Mouse (Mus musculus) hindbrain, embryonic 10.5 days (tissue): Measurements from ENCODE around the gene Sox6. TPM values are rescaled to one million over a fixed set of nuclear protein-coding genes. Genes with fewer than 3 reads are reported as not detected.

Source experiments
- DNase-seq: peaks from one replicate; pipeline ENCODE4 v3.0.0-alpha.2; 2017; ENCODE audit warnings: low spot score
- H3K27ac ChIP-seq: fragments of 300-500 bp; sonication (generic); 2 replicates; pipeline ENCODE4 v1.5.1; 2016; ENCODE audit warnings: mild to moderate bottlenecking, moderate library complexity
- H3K27me3 ChIP-seq: fragments of 300-500 bp; sonication (generic); 2 replicates; pipeline ENCODE4 v1.6.1; 2016; ENCODE audit warnings: mild to moderate bottlenecking; ENCODE audit not compliant: poor library complexity, insufficient read depth, severe bottlenecking
- H3K36me3 ChIP-seq: fragments of 300-500 bp; sonication (generic); 2 replicates; pipeline ENCODE4 v1.6.1; 2016; ENCODE audit warnings: mild to moderate bottlenecking, moderate library complexity
- H3K4me1 ChIP-seq: fragments of 300-500 bp; sonication (generic); replicated peaks from 2 replicates; pipeline ENCODE4 v1.6.1; 2016; ENCODE audit warnings: mild to moderate bottlenecking
- H3K4me3 ChIP-seq: fragments of 300-500 bp; sonication (generic); 2 replicates; pipeline ENCODE4 v1.5.1; 2016; ENCODE audit warnings: mild to moderate bottlenecking, moderate library complexity
- H3K9me3 ChIP-seq: fragments of 300-500 bp; sonication (generic); 2 replicates; pipeline ENCODE4 v1.6.1; 2016; ENCODE audit warnings: mild to moderate bottlenecking, moderate library complexity
- WGBS: fragments of 180-500 bp; shearing (Covaris S2); methylation state at CpG from one replicate; pipeline ENCODE4 v1.1.7; 2016; 5-methylcytosine and 5-hydroxymethylcytosine counted together
- polyA plus RNA-seq: library from polyadenylated mRNA; unstranded; fragments of >200 nt; fragmentation: Nextera tagmentation; extraction: Ambion mirVana; gene quantifications from 2 replicates; pipeline ENCODE4 v1.2.1, GENCODE M21; 2016

Sox6 gene
- polyA plus RNA-seq, 1 experiment from 2014 or later = 22.5 TPM

- Histone ChIP-seq H3K4me3 (no peak overlapping the region), H3K27ac (no peak overlapping the region), H3K27me3 (no peaks in the 10 kb centered on the region), H3K4me1 (peaks cover 9% of the 10 kb centered on the region), H3K36me3 (no peaks in the 10 kb centered on the region), H3K9me3 (no peaks in the 10 kb centered on the region)
- WGBS = 69% methylated on average over 3 of the region's 3 CpGs
- no peak for DNase-seq
Measured at GRCm38 (mm10) chr7:115536521-115536920, 502.1 kb downstream of the Sox6 start.

- H3K4me3 ChIP-seq = no peak overlapping the region
- no peaks in the 10 kb centered on the region for H3K36me3 ChIP-seq
- H3K4me1 ChIP-seq = no peaks in the 10 kb centered on the region
- no peaks in the 10 kb centered on the region for H3K9me3 ChIP-seq
- whole genome bisulfite sequencing = 72% methylated on average over 1 of the region's 1 CpGs
- H3K27me3 ChIP-seq = no peaks in the 10 kb centered on the region
- H3K27ac ChIP-seq = no peak overlapping the region
- DNase-seq = no peak
Measured at GRCm38 (mm10) chr7:115531875-115532274, 506.7 kb downstream of the Sox6 start.

DNA sequence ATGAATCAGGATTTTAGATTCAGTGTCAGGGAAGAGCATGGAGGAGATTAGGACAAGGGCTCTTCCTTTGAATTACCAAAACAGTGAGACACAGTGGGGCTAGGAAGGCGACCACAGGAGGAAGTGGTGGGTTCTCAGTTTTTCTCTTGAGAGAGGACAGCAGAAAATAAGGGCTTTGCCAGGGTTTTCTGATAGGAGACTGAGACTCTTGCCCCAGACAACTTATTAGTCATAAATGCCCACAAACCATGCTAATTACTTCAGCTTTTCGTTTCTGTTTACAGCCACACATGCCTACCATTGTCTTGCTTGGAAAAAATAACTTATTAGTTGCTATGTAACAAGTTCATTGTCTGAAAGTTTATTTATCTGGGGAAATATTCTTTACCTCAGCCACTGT is 507.4 kb downstream of the Sox6 start:
- no peak overlapping the region for H3K27ac ChIP-seq
- WGBS = 61% methylated on average over 2 of the region's 2 CpGs
- no peak for DNase-seq
- no peaks in the 10 kb centered on the region for H3K9me3 ChIP-seq
- no peak overlapping the region for H3K4me3 ChIP-seq
- H3K4me1 ChIP-seq = no peaks in the 10 kb centered on the region
- no peaks in the 10 kb centered on the region for H3K36me3 ChIP-seq
- H3K27me3 ChIP-seq = no peaks in the 10 kb centered on the region

DNA sequence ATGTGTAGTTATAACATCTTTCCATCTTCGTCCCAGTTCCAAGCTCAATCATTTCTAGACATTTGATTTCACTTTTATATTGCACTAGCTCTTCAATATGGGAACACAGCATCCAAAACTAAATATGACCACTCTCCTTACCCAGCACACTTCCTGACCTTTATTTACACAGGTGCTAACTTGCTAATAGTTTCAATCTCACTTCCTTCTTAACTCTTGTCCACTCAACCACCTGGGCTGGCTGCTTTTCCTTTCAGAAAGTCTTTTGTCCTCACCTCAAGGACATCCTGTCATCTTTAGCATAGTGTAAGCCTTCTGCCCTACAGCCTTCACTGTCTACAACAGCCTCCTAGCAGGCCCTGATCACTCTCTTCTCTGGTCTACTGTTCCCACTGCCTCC is 520.9 kb downstream of the Sox6 start:
- no peaks in the 10 kb centered on the region for H3K27me3 ChIP-seq
- peaks cover 11% of the 10 kb centered on the region for H3K4me1 ChIP-seq
- no peaks in the 10 kb centered on the region for H3K9me3 ChIP-seq
- no peak for DNase-seq
- 94% methylated on average over 1 of the region's 1 CpGs for WGBS
- no peak overlapping the region for H3K4me3 ChIP-seq
- H3K27ac ChIP-seq = no peak overlapping the region
- H3K36me3 ChIP-seq = no peaks in the 10 kb centered on the region

DNA sequence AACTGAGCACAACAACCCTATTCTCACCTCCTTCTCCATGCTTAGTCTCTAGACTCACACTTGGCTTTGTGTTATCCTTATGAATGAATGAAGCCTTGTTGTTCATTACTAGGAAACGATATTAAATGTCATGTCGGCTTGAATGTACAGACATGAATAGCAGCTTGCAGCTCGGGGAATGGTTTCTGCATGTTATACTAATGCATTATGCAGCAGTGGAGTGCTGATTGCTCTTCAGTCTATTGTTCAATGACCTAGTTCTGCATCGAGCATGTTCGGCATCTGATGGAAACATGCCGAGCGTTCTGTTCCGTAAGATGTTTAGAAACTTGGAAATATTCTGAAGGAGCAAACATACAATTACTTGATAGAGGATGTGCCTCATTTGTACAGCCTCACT is 524.9 kb downstream of the Sox6 start:
- Histone ChIP-seq H3K9me3 (no peaks in the 10 kb centered on the region), H3K36me3 (no peaks in the 10 kb centered on the region), H3K27me3 (no peaks in the 10 kb centered on the region), H3K4me3 (no peak overlapping the region), H3K4me1 (peaks cover 33% of the 10 kb centered on the region), H3K27ac (no peak overlapping the region)
- 73% methylated on average over 8 of the region's 8 CpGs for WGBS
- DNase-seq = no peak

GRCm38 (mm10) chr7:115511777-115512176 is 526.8 kb downstream of the Sox6 start:
- no peak for DNase-seq
- no peak overlapping the region for H3K27ac ChIP-seq
- H3K9me3 ChIP-seq = no peaks in the 10 kb centered on the region
- WGBS = 71% methylated on average over 10 of the region's 10 CpGs
- H3K27me3 ChIP-seq = no peaks in the 10 kb centered on the region
- no peaks in the 10 kb centered on the region for H3K36me3 ChIP-seq
- no peak overlapping the region for H3K4me3 ChIP-seq
- H3K4me1 ChIP-seq = peaks cover 41% of the 10 kb centered on the region

- WGBS = 89% methylated on average over 5 of the region's 5 CpGs
- no peaks in the 10 kb centered on the region for H3K9me3 ChIP-seq
- no peak overlapping the region for H3K4me3 ChIP-seq
- peaks cover 41% of the 10 kb centered on the region for H3K4me1 ChIP-seq
- H3K36me3 ChIP-seq = no peaks in the 10 kb centered on the region
- no peak for DNase-seq
- no peak overlapping the region for H3K27ac ChIP-seq
- no peaks in the 10 kb centered on the region for H3K27me3 ChIP-seq
Measured at GRCm38 (mm10) chr7:115511091-115511490, 527.5 kb downstream of the Sox6 start.

GRCm38 (mm10) chr7:115510045-115510444 is 528.6 kb downstream of the Sox6 start:
- peak; percentile 35 for DNase-seq
- H3K36me3 ChIP-seq = no peaks in the 10 kb centered on the region
- no peaks in the 10 kb centered on the region for H3K9me3 ChIP-seq
- 61% methylated on average over 5 of the region's 5 CpGs for WGBS
- peaks cover 41% of the 10 kb centered on the region for H3K4me1 ChIP-seq
- H3K27me3 ChIP-seq = no peaks in the 10 kb centered on the region
- H3K4me3 ChIP-seq = no peak overlapping the region
- H3K27ac ChIP-seq = no peak overlapping the region

DNA sequence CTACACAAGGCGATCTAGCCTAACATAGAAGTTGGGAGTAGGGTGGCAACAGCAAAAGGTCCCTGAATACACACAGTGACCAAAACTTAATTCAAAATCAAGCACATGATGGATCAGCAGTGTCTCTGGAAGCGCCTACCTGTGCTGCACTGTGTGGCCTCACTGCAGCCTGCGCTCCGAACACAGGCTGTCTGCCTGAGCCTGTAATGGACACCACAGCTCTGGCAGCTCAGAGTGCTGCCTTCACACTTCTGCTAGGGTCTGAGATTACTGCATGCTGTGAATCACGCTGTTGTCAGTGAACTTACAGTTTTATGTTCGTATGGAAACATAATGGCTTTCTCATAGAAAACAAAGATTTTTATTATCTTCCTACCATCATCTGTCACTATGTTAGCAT is 532.2 kb downstream of the Sox6 start:
- no peak for DNase-seq
- Histone ChIP-seq H3K4me1 (peaks cover 38% of the 10 kb centered on the region), H3K36me3 (no peaks in the 10 kb centered on the region), H3K27me3 (peaks cover 6% of the 10 kb centered on the region; the same call in 1 of the 2 replicates), H3K9me3 (no peaks in the 10 kb centered on the region), H3K4me3 (no peak overlapping the region), H3K27ac (no peak overlapping the region)
- 85% methylated on average over 6 of the region's 6 CpGs for WGBS

GRCm38 (mm10) chr7:115501497-115501896 is 537.1 kb downstream of the Sox6 start:
- peak overlapping the region; percentile 69; the same call in 1 of the 2 replicates for H3K27ac ChIP-seq

DNA sequence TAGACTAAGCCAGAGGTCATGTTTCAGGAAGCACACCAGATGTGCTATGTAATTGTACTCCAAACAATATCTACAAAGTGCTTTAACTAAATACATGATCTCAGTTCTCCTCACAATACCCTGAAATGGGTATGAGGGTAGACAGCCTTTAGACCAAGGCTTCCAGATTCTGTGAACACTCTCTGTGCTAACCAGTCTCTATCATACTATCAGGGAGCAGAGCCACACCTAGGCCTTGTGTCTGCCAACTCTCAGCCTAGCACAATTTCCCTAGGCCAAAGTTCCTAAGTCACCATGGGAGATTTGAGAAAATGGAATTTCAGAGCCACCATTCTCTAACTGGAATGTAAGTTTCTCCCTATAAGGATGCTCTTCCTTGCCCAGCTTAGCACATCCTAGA is 537.8 kb downstream of the Sox6 start:
- Histone ChIP-seq H3K27ac (no peak overlapping the region), H3K9me3 (no peaks in the 10 kb centered on the region), H3K4me3 (no peak overlapping the region), H3K27me3 (peaks cover 6% of the 10 kb centered on the region; the same call in 1 of the 2 replicates), H3K4me1 (peaks cover 40% of the 10 kb centered on the region), H3K36me3 (no peaks in the 10 kb centered on the region)
- no peak for DNase-seq

More at GRCm38 (mm10) chr7:115501497-115501896, 537.1 kb downstream of the Sox6 start:
- WGBS = 13% methylated on average over 3 of the region's 3 CpGs
- Histone ChIP-seq H3K4me3 (no peak overlapping the region), H3K36me3 (no peaks in the 10 kb centered on the region), H3K9me3 (no peaks in the 10 kb centered on the region), H3K4me1 (peaks cover 40% of the 10 kb centered on the region), H3K27me3 (peaks cover 6% of the 10 kb centered on the region; the same call in 1 of the 2 replicates)
- DNase-seq = no peak

DNA sequence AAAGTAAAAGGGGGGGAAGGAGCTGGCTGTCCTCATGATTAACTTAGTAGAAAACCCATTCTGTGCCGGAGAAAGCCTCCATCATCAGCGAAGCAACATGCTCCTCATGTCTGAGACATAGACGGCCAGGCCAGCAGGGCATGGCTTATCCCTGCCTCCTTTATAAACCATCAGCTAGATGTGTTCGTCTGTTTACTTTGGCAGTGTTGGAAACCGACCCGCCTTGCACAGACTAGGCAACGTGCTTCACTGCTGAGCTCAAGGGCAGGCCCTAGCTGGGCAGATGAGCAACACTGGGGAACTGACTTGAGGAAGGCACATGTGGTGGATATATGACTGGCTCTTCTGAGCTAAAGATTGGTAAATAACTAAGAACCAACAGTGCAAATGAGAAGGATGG is 538.4 kb downstream of the Sox6 start:
- Histone ChIP-seq H3K27ac (no peak overlapping the region), H3K4me1 (peaks cover 40% of the 10 kb centered on the region), H3K9me3 (no peaks in the 10 kb centered on the region), H3K4me3 (no peak overlapping the region), H3K36me3 (no peaks in the 10 kb centered on the region), H3K27me3 (peaks cover 6% of the 10 kb centered on the region; the same call in 1 of the 2 replicates)
- no peak for DNase-seq
- WGBS = 58% methylated on average over 7 of the region's 7 CpGs

GRCm38 (mm10) chr7:115491721-115492120 is 546.9 kb downstream of the Sox6 start:
- no peak overlapping the region for H3K4me3 ChIP-seq
- no peaks in the 10 kb centered on the region for H3K27me3 ChIP-seq
- H3K4me1 ChIP-seq = no peaks in the 10 kb centered on the region
- H3K36me3 ChIP-seq = no peaks in the 10 kb centered on the region
- no peaks in the 10 kb centered on the region for H3K9me3 ChIP-seq
- DNase-seq = no peak
- H3K27ac ChIP-seq = no peak overlapping the region
- 87% methylated on average over 5 of the region's 5 CpGs for WGBS

DNA sequence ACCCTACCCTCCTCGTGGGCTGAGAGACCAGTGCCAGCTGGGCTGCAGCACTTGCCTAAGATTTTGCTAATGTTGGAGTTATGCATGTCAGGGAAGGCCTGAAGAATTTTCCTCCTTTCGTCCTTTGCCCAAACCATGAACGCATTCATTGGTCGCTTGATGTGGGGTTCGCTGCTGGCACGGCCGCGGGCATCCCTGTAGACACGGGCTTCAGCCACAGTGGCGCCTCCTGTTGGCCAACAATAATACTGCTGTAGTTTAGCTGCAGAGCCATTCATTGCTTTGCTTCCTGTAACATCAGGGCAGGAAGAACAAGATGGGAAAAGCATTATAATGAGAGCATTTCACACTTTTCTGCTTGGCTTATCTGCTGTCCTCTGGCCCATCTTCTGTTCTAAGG is 549.0 kb downstream of the Sox6 start:
- H3K27ac ChIP-seq = no peak overlapping the region
- 63% methylated on average over 10 of the region's 10 CpGs for WGBS
- no peak overlapping the region for H3K4me3 ChIP-seq
- no peaks in the 10 kb centered on the region for H3K36me3 ChIP-seq
- 0 out of 2 replicates have a peak, but pooled peaks cover 3% of the 10 kb centered on the region for H3K4me1 ChIP-seq
- H3K9me3 ChIP-seq = no peaks in the 10 kb centered on the region
- DNase-seq = no peak
- H3K27me3 ChIP-seq = no peaks in the 10 kb centered on the region
